Mouse (Mus musculus): ENCODE measurements at regions not wholly inside any gene's neighbourhood (a gene's known extent, or its start where the extent isn't known, plus 50 kb on each side); places are given as distances from the start of the nearest gene placed in this dataset.

DNA sequence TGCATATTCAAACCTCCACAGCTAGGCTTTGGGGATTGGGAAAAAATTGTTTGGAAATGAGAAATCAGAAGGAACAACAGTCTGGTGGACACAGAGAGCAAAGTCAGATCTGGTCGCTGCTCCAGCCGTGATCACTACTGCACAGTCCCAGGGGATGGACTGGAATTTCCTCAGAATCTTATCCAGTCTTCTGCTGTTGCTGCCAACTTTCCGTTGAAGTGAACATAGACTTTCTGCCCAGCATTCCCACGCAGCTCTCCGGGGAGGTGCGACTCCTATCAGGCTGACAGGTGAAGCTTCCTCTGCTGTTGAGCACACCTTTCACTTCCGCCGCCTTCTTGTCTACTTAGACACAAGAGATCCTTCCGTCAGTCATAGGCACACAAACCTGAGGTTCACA lies 234.7 kb upstream of the Hes1 start:
- no peak for ATAC-seq (replicated peaks)
- H3K4me1 ChIP-seq, result no peaks in the 10 kb centered on the region
- H3K9me3 ChIP-seq, result no peaks in the 10 kb centered on the region
- 93% methylated on average over 9 of the region's 9 CpGs for WGBS
- H3K9ac ChIP-seq, result no peak overlapping the region
- H3K4me3 ChIP-seq, result no peak overlapping the region
- H3K36me3 ChIP-seq (replicated peaks), result no peaks in the 10 kb centered on the region
- peaks cover 7% of the 10 kb centered on the region; the same call in 1 of the 2 replicates for H3K27me3 ChIP-seq (replicated peaks)
- H3K27ac ChIP-seq, result no peak overlapping the region
- H3K4me2 ChIP-seq, result no peak overlapping the region

- no peaks in the 10 kb centered on the region for H3K4me1 ChIP-seq
- no peak overlapping the region for H3K4me3 ChIP-seq
- peaks cover 7% of the 10 kb centered on the region; the same call in 1 of the 2 replicates for H3K27me3 ChIP-seq (replicated peaks)
- H3K9me3 ChIP-seq, result no peaks in the 10 kb centered on the region
- H3K4me2 ChIP-seq, result no peak overlapping the region
- no peak overlapping the region for H3K27ac ChIP-seq
- no peaks in the 10 kb centered on the region for H3K36me3 ChIP-seq (replicated peaks)
- no peak overlapping the region for H3K9ac ChIP-seq
- ATAC-seq (replicated peaks), result no peak
Observed at GRCm38 (mm10) chr16:29830101-29830500, 234.1 kb upstream of the Hes1 start.

- Histone ChIP-seq H3K4me1 (peaks cover 10% of the 10 kb centered on the region), H3K4me3 (no peak overlapping the region)
- WGBS, result 74% methylated on average over 11 of the region's 11 CpGs
Observed at GRCm38 (mm10) chr16:29833298-29833697, 230.9 kb upstream of the Hes1 start.

GRCm38 (mm10) chr16:29833875-29834274 lies 230.3 kb upstream of the Hes1 start:
- H3K4me1 ChIP-seq, result peaks cover 12% of the 10 kb centered on the region
- no peaks in the 10 kb centered on the region for H3K9me3 ChIP-seq
- H3K36me3 ChIP-seq (replicated peaks), result no peaks in the 10 kb centered on the region
- no peak for ATAC-seq (replicated peaks)
- no peak overlapping the region for H3K4me3 ChIP-seq
- H3K4me2 ChIP-seq, result no peak overlapping the region
- H3K9ac ChIP-seq, result no peak overlapping the region
- peaks cover 12% of the 10 kb centered on the region for H3K27me3 ChIP-seq (replicated peaks)
- 70% methylated on average over 6 of the region's 6 CpGs for WGBS
- H3K27ac ChIP-seq, result no peak overlapping the region

More at GRCm38 (mm10) chr16:29833298-29833697, 230.9 kb upstream of the Hes1 start:
- H3K9me3 ChIP-seq, result no peaks in the 10 kb centered on the region
- H3K4me2 ChIP-seq, result no peak overlapping the region
- no peak overlapping the region for H3K9ac ChIP-seq
- ATAC-seq (replicated peaks), result no peak
- H3K27me3 ChIP-seq (replicated peaks), result peaks cover 11% of the 10 kb centered on the region
- H3K27ac ChIP-seq, result no peak overlapping the region
- H3K36me3 ChIP-seq (replicated peaks), result no peaks in the 10 kb centered on the region

- Histone ChIP-seq H3K27ac (no peak overlapping the region), H3K9ac (no peak overlapping the region), H3K27me3 (replicated peaks) (peaks cover 4% of the 10 kb centered on the region; the same call in 1 of the 2 replicates), H3K36me3 (replicated peaks) (no peaks in the 10 kb centered on the region), H3K9me3 (no peaks in the 10 kb centered on the region), H3K4me1 (peaks cover 19% of the 10 kb centered on the region), H3K4me3 (no peak overlapping the region), H3K4me2 (no peak overlapping the region)
- 34% methylated on average over 6 of the region's 6 CpGs for WGBS
- ATAC-seq (replicated peaks), result no peak
Observed at GRCm38 (mm10) chr16:29834669-29835068, 229.5 kb upstream of the Hes1 start.

DNA sequence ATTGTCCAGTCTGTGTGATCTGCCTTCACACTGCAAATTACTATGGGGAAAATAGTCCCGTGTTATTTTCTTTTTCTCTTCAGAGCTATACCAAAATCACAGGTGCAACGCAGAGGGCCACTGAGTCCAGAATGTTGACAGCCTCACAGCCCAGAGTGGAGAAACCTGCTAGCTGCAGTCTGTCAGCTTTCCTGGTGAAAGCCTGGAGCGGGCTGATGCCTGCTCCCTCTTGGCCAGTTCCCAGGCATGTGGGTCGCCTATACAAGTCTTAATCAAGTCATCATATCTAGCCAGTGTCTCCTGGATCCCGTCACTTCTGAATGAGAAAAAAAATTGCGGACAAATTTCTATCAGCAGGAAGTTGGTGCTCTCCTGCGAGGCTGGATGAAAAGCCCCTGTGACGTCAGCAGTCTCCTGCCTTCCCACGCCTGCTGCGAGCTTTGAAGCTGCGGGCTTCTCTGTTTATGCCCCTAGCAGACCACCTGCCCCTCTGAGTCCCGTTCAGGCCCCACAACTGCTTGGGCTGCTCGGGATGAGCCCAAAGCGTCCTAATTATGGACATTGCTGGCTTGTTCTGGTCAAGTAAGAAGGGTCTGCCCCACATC lies 227.1 kb upstream of the Hes1 start:
- peak overlapping the region; percentile 29; the same call in 1 of the 2 replicates for H3K9ac ChIP-seq
- WGBS, result 3% methylated on average over 14 of the region's 14 CpGs
- H3K27me3 ChIP-seq (replicated peaks), result peaks cover 19% of the 10 kb centered on the region
- no peak overlapping the region for H3K27ac ChIP-seq
- H3K4me2 ChIP-seq, result peak overlapping the region; percentile 66
- peak overlapping the region; percentile 30 for H3K4me3 ChIP-seq
- peaks cover 20% of the 10 kb centered on the region for H3K4me1 ChIP-seq
- H3K9me3 ChIP-seq, result no peaks in the 10 kb centered on the region
- ATAC-seq (replicated peaks), result peak; percentile 65
- H3K36me3 ChIP-seq (replicated peaks), result no peaks in the 10 kb centered on the region

- no peak for ATAC-seq (replicated peaks)
- H3K4me2 ChIP-seq, result no peak overlapping the region
- no peak overlapping the region for H3K27ac ChIP-seq
- H3K36me3 ChIP-seq (replicated peaks), result no peaks in the 10 kb centered on the region
- WGBS, result 24% methylated on average over 5 of the region's 5 CpGs
- H3K9me3 ChIP-seq, result no peaks in the 10 kb centered on the region
- peaks cover 20% of the 10 kb centered on the region for H3K4me1 ChIP-seq
- H3K4me3 ChIP-seq, result no peak overlapping the region
- peaks cover 19% of the 10 kb centered on the region for H3K27me3 ChIP-seq (replicated peaks)
- H3K9ac ChIP-seq, result no peak overlapping the region
Observed at GRCm38 (mm10) chr16:29837874-29838273, 226.3 kb upstream of the Hes1 start.

- 8% methylated on average over 28 of the region's 28 CpGs for WGBS
- H3K4me3 ChIP-seq, result peak overlapping the region; percentile 25
- H3K4me2 ChIP-seq, result peak overlapping the region; percentile 50
- H3K27ac ChIP-seq, result peak overlapping the region; percentile 45; the same call in 1 of the 2 replicates
- peaks cover 20% of the 10 kb centered on the region for H3K4me1 ChIP-seq
- peak; percentile 32 for ATAC-seq (replicated peaks)
- H3K27me3 ChIP-seq (replicated peaks), result peaks cover 21% of the 10 kb centered on the region
- H3K9me3 ChIP-seq, result no peaks in the 10 kb centered on the region
- H3K36me3 ChIP-seq (replicated peaks), result no peaks in the 10 kb centered on the region
- H3K9ac ChIP-seq, result peak overlapping the region; percentile 19; the same call in 1 of the 2 replicates
Observed at GRCm38 (mm10) chr16:29838981-29839661, 225.1 kb upstream of the Hes1 start.

GRCm38 (mm10) chr16:29839662-29840001 lies 224.6 kb upstream of the Hes1 start:
- 0 out of 2 replicates have a peak overlapping the region, but pooled peaks have one; percentile 45 for H3K27ac ChIP-seq
- ATAC-seq (replicated peaks), result peak; percentile 34; the same call in 1 of the 2 replicates
- WGBS, result 19% methylated on average over 6 of the region's 6 CpGs
- H3K36me3 ChIP-seq (replicated peaks), result no peaks in the 10 kb centered on the region
- peak overlapping the region; percentile 50 for H3K4me2 ChIP-seq
- peaks cover 20% of the 10 kb centered on the region for H3K4me1 ChIP-seq
- peak overlapping the region; percentile 25 for H3K4me3 ChIP-seq
- peak overlapping the region; percentile 19; the same call in 1 of the 2 replicates for H3K9ac ChIP-seq
- no peaks in the 10 kb centered on the region for H3K9me3 ChIP-seq
- H3K27me3 ChIP-seq (replicated peaks), result peaks cover 21% of the 10 kb centered on the region

- H3K27ac ChIP-seq, result no peak overlapping the region
- H3K4me3 ChIP-seq, result no peak overlapping the region
- WGBS, result 85% methylated on average over 2 of the region's 2 CpGs
- H3K4me1 ChIP-seq, result peaks cover 28% of the 10 kb centered on the region
- H3K27me3 ChIP-seq (replicated peaks), result peaks cover 28% of the 10 kb centered on the region
- no peak for ATAC-seq (replicated peaks)
- no peaks in the 10 kb centered on the region for H3K9me3 ChIP-seq
- no peak overlapping the region for H3K4me2 ChIP-seq
- no peak overlapping the region for H3K9ac ChIP-seq
- H3K36me3 ChIP-seq (replicated peaks), result no peaks in the 10 kb centered on the region
Observed at GRCm38 (mm10) chr16:29840412-29840811, 223.8 kb upstream of the Hes1 start.

GRCm38 (mm10) chr16:29841132-29841531 lies 223.1 kb upstream of the Hes1 start:
- ATAC-seq (replicated peaks), result no peak
- Histone ChIP-seq H3K9ac (no peak overlapping the region), H3K4me3 (no peak overlapping the region), H3K27ac (no peak overlapping the region), H3K27me3 (replicated peaks) (peaks cover 28% of the 10 kb centered on the region), H3K36me3 (replicated peaks) (no peaks in the 10 kb centered on the region), H3K9me3 (no peaks in the 10 kb centered on the region), H3K4me1 (peaks cover 28% of the 10 kb centered on the region), H3K4me2 (no peak overlapping the region)
- WGBS, result 72% methylated on average over 4 of the region's 4 CpGs

DNA sequence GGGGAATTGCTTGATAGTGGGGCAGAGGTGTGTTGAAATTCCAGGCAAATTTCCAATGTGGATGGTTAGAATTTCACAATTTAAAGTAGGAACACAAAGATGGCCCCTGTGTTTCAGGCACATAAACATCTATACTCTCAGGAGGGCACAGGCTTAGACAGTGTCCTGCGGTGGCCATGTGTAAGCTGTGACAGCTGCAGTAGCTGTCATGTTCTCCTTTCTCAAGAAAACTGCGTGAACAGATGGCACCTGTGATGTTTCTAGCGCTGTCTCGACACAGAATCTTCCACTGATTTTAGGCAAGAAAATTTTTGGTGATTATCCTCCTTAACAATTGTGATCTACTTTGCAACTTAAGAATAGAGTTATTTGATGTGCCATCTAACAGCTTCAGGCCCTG lies 222.1 kb upstream of the Hes1 start:
- no peak for ATAC-seq (replicated peaks)
- no peak overlapping the region for H3K4me2 ChIP-seq
- 90% methylated on average over 4 of the region's 4 CpGs for WGBS
- H3K27ac ChIP-seq, result no peak overlapping the region
- H3K36me3 ChIP-seq (replicated peaks), result no peaks in the 10 kb centered on the region
- H3K9ac ChIP-seq, result no peak overlapping the region
- H3K9me3 ChIP-seq, result no peaks in the 10 kb centered on the region
- H3K4me3 ChIP-seq, result no peak overlapping the region
- peaks cover 30% of the 10 kb centered on the region for H3K27me3 ChIP-seq (replicated peaks)
- H3K4me1 ChIP-seq, result peaks cover 24% of the 10 kb centered on the region

DNA sequence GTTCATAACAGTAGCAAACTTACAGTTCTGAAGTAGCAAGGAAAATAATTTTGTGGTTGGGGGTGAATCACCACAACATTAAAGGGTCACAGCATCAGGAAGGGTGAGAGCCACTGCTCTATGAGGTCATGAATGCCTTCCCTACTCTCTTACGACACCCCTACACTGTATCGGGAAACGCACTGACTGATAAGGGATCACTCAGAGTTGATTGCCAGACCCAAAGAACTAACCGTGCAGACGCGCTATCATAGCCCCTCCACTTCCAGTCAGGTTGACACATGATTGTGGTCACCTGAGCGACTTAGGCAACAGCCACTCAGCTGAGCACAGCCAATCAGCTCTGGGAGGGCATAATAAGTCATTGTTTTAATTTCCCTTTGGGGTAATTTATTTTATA lies 220.7 kb upstream of the Hes1 start:
- Histone ChIP-seq H3K4me3 (no peak overlapping the region), H3K9ac (no peak overlapping the region), H3K4me1 (peaks cover 18% of the 10 kb centered on the region), H3K36me3 (replicated peaks) (no peaks in the 10 kb centered on the region), H3K4me2 (no peak overlapping the region), H3K27ac (no peak overlapping the region), H3K9me3 (no peaks in the 10 kb centered on the region), H3K27me3 (replicated peaks) (peaks cover 26% of the 10 kb centered on the region)
- no peak for ATAC-seq (replicated peaks)
- 87% methylated on average over 7 of the region's 7 CpGs for WGBS
